Mouse (Mus musculus) brain, embryonic 14.5 days (tissue): Measurements from ENCODE around the gene Ptpra.

ENCODE experiments used
- CTCF ChIP-seq: fragments of 200-500 bp; IDR thresholded peaks from 2 replicates; pipeline ENCODE4 v1.5.1; 2012; ENCODE audit warnings: inconsistent platforms, mild to moderate bottlenecking, moderate library complexity, borderline replicate concordance; ENCODE audit not compliant: insufficient read depth, insufficient read length; ENCODE audit errors: extremely low read depth
- POLR2A ChIP-seq: fragments of 200-500 bp; IDR thresholded peaks from 2 replicates; pipeline ENCODE4 v1.6.1; 2012; ENCODE audit warnings: mild to moderate bottlenecking, inconsistent platforms, borderline replicate concordance; ENCODE audit not compliant: poor library complexity, insufficient read depth, insufficient read length, severe bottlenecking; ENCODE audit errors: extremely low read depth

GRCm38 (mm10) chr2:130491162-130491561 is 41.1 kb downstream of the Ptpra start:
- TF ChIP-seq CTCF (no peak), POLR2A (no peak)
